Mouse (Mus musculus) lung, adult 2 months (tissue): ENCODE data around the gene Coro6.

Experiments
- CTCF ChIP-seq: fragments of 200-500 bp; IDR thresholded peaks from 2 replicates; pipeline ENCODE4 v1.5.1; 2011; ENCODE audit warnings: mild to moderate bottlenecking, low read length, control low read depth; ENCODE audit not compliant: insufficient read depth
- POLR2A ChIP-seq: fragments of 200-500 bp; IDR thresholded peaks from 2 replicates; pipeline ENCODE4 v1.6.1; 2011; ENCODE audit warnings: low read depth, mild to moderate bottlenecking, control low read depth, low read length, borderline replicate concordance; ENCODE audit errors: extremely low read depth

DNA sequence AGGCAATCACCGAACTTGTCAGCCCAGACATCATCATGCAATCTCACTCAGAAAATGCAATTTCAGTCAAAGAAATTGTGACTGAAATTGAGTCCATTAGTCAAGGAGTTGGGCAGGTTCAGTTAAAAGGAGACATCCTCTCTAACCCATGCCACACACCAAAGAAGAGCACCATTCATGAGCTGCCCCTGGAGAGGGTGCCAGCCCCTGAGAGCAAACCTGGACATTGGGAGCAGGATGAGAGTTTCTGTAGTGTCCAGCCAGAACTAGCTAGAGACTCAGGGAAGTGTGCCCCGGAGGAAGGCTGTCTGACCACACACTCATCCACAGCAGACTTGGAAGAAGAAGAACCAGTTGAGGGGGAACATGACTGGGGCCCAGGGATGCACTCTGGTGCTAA lies 8.8 kb upstream of the Coro6 start:
- no peak for TF ChIP-seq CTCF
- no peak for TF ChIP-seq POLR2A
